Mouse (Mus musculus) CH12F3 (cell line): ENCODE measurements around the gene Lypd5.

Experiments used
- in situ Hi-C: fragments of 300-500 bp; cut with MboI; formaldehyde crosslinking; loops from 2 replicates; pipeline ENCODE4 v1.14.3; 2020; ENCODE audit warnings: low sequenced_read_pairs

The Lypd5 gene

GRCm38 (mm10) chr7:24348896-24349295 is at the start of gene Lypd5:
Gene Lypd5 (plus strand): TSS chr7:24349196.
- in situ Hi-C loops: no loop called here

- in situ Hi-C loops: loop anchor here (25.0 kb wide), 1 partner anchor 138 kb away; no protein-coding TSS in a partner anchor
Measured at GRCm38 (mm10) chr7:24299823-24300481, 49.0 kb upstream of the Lypd5 start.

GRCm38 (mm10) chr7:24300771-24301282 is 48.2 kb upstream of the Lypd5 start, which contains the start of gene Zfp61:
Gene Zfp61 (minus strand): TSS chr7:24301232.
- in situ Hi-C loops: no loop called here

GRCm38 (mm10) chr7:24315726-24316566 is 33.0 kb upstream of the Lypd5 start:
- in situ Hi-C loops: no loop called here

GRCm38 (mm10) chr7:24316567-24317092 is 32.4 kb upstream of the Lypd5 start, which contains the start of gene Zfp94:
Gene Zfp94 (minus strand): TSS chr7:24316666.
- in situ Hi-C loops: no loop called here

- in situ Hi-C loops: no loop called here
Measured at GRCm38 (mm10) chr7:24318942-24319341, 30.1 kb upstream of the Lypd5 start.

- in situ Hi-C loops: no loop called here
Measured at GRCm38 (mm10) chr7:24322593-24322992, 26.4 kb upstream of the Lypd5 start.

- in situ Hi-C loops: no loop called here
Measured at GRCm38 (mm10) chr7:24325197-24325596, 23.8 kb upstream of the Lypd5 start.

- in situ Hi-C loops: no loop called here
Measured at GRCm38 (mm10) chr7:24325675-24326128, 23.3 kb upstream of the Lypd5 start.

GRCm38 (mm10) chr7:24326273-24327135 is 22.5 kb upstream of the Lypd5 start:
- in situ Hi-C loops: no loop called here

- in situ Hi-C loops: no loop called here
Measured at GRCm38 (mm10) chr7:24327281-24327975, 21.6 kb upstream of the Lypd5 start.

- in situ Hi-C loops: no loop called here
Measured at GRCm38 (mm10) chr7:24333304-24333986, 15.6 kb upstream of the Lypd5 start, which contains the start of gene Tescl. Gene Tescl (minus strand): TSS chr7:24333936.

- in situ Hi-C loops: no loop called here
Measured at GRCm38 (mm10) chr7:24335699-24336309, 13.2 kb upstream of the Lypd5 start.

GRCm38 (mm10) chr7:24338241-24338640 is 10.8 kb upstream of the Lypd5 start:
- in situ Hi-C loops: no loop called here

GRCm38 (mm10) chr7:24343701-24344272 is 5.2 kb upstream of the Lypd5 start:
- in situ Hi-C loops: no loop called here

- in situ Hi-C loops: no loop called here
Measured at GRCm38 (mm10) chr7:24346444-24346843, 2.6 kb upstream of the Lypd5 start.

GRCm38 (mm10) chr7:24355646-24356045 is 6.7 kb downstream of the Lypd5 start:
- in situ Hi-C loops: no loop called here

- in situ Hi-C loops: no loop called here
Measured at GRCm38 (mm10) chr7:24356081-24356480, 7.1 kb downstream of the Lypd5 start.
